Mouse (Mus musculus): ENCODE measurements around the gene Atpaf1.
A peak's percentile ranks its signal among the peaks of the same experiment; 100 is the strongest.

DNA sequence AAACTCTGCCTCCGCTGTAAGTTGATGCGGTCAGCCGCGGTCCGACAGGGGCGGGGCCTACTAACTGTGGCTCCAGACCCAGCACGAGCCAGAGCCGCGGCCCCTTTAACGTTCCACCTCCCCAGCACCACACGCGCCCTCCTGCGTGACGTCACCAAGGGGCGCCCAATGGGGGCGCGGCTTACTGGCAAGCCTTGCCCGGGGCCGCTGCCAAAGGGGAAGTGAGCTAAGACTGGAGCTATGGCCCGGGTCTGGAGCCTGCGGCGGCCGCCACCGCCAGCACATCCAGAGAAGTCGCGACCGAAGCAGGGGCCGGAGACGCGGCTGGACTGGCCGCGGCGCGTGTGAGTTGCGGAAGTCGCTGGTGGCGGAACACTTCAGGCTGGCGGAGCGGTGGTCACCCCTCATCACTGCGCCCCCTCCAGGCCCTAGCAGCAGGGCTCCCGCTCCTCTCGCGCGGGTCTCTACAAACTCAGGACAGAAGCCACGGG lies 47.0 kb upstream of the Atpaf1 start, which contains the start of gene Efcab14:
- TF ChIP-seq CTCF (IDR thresholded peaks at IDR 0.05; ENCODE audit: insufficient read depth, low read depth, low read length) (peak; percentile 57), POLR2A (IDR thresholded peaks at IDR 0.05; ENCODE audit: insufficient read depth, low read depth, low read length) (peak; percentile 62)
